Mouse (Mus musculus): ENCODE data around the gene Rexo4. TPM values are rescaled to one million over a fixed set of nuclear protein-coding genes. Genes with fewer than 3 reads are reported as not detected.

The Rexo4 gene
- polyA plus RNA-seq, 1 experiment from 2014 or later = 24.8 TPM

DNA sequence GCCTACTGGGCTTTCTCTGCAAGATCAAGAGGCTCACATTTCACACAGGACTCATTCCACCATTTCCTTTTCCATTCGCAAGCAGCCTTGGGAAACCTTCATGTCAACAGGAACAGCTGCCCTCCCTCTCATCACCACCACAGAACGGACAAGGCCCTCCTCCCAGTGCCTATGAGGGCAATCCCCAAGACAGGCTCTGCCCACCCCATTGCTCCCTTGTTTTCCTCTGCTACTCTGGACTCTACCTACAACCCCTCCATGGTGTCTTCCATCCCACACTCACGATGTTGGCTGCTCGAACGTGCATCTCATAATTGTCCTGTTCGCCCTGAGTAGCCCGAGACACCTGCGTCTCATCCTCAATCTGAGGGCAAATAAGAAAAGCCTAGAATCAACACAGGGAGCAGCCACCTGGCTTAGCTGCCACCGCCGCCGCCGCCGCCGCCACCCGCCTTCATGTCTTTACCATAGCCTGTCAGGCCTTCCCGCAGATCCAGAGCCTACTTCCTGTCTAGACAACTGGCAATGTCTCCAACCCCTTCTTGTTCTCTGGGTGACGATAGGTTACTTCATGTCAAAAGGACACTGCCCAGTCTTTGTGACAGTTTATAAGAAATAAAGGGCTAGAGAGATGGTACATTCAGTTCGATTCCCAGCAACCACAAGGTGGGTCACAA, 55.3 kb downstream of the Rexo4 start:
- ATAC-seq (ENCODE audit: low read depth) = no peak
- Histone ChIP-seq H3K4me3 (replicated peaks) (peak overlapping the region; percentile 77), H3K4me2 (peak overlapping the region; percentile 97), H3K9me3 (replicated peaks) (no peaks in the 10 kb centered on the region), H3K27me3 (no peaks in the 10 kb centered on the region), H3K9ac (peak overlapping the region; percentile 90), H3K27ac (peak overlapping the region; percentile 16; the same call in 1 of the 2 replicates), H3K4me1 (replicated peaks) (peaks cover 61% of the 10 kb centered on the region), H3K36me3 (peaks cover 76% of the 10 kb centered on the region)
- DNase-seq = no peak
- WGBS (ENCODE audit: insufficient replicate concordance) = 56% methylated on average over 18 of the region's 18 CpGs

DNA sequence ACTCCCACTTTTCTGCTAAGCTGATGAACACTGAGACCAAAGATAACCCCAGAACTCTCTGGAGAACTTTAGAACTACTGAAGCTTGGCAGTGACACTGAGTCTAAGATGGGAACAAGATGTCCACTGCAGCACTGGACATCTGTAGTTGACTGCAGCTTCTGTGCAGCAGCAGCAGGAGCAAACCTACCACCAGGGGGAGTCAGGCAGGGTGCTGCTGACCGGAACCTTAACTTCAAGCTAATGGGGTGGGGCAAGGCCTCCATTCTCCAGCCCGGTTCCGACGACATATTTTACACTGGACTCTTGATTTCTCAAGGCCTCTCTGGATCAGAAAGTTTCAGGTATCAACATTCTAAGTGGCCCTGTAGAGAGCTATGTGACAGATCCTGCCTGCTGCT, 57.1 kb downstream of the Rexo4 start:
- Histone ChIP-seq H3K9ac (no peak overlapping the region), H3K9me3 (replicated peaks) (no peaks in the 10 kb centered on the region), H3K4me1 (replicated peaks) (peaks cover 55% of the 10 kb centered on the region), H3K27ac (no peak overlapping the region), H3K4me2 (no peak overlapping the region), H3K36me3 (peaks cover 61% of the 10 kb centered on the region), H3K27me3 (no peaks in the 10 kb centered on the region), H3K4me3 (replicated peaks) (no peak overlapping the region)
- ATAC-seq (ENCODE audit: low read depth) (no peak), DNase-seq (peak; percentile 37)
- WGBS (ENCODE audit: insufficient replicate concordance) = 45% methylated on average over 4 of the region's 4 CpGs

DNA sequence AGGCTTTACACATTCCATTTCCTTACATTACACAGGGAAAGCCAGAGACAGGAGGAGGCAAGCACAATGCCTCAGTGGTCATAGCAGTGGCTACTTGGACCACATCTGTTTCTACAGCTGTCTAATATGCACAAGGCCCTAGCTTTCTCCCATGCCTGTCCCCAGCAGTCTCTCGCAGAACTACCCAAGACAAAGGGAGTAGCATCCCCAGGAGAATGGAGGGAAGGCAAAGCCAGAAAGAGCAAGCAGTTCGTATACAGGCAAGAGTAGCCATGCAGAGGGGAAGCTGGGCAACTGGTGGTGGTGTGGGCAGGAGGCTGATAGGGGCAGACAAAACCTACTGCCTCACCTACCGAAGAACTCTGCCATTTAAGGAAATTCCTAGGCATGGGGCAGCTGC, 57.8 kb downstream of the Rexo4 start:
- ATAC-seq (ENCODE audit: low read depth) = no peak
- H3K4me2 ChIP-seq = no peak overlapping the region
- H3K27ac ChIP-seq = no peak overlapping the region
- DNase-seq = no peak
- peak overlapping the region; percentile 20; the same call in 1 of the 2 replicates for H3K9ac ChIP-seq
- no peaks in the 10 kb centered on the region for H3K27me3 ChIP-seq
- peaks cover 55% of the 10 kb centered on the region for H3K4me1 ChIP-seq (replicated peaks)
- WGBS (ENCODE audit: insufficient replicate concordance) = 84% methylated on average over 3 of the region's 3 CpGs
- no peaks in the 10 kb centered on the region for H3K9me3 ChIP-seq (replicated peaks)
- H3K4me3 ChIP-seq (replicated peaks) = no peak overlapping the region
- H3K36me3 ChIP-seq = peaks cover 54% of the 10 kb centered on the region

DNA sequence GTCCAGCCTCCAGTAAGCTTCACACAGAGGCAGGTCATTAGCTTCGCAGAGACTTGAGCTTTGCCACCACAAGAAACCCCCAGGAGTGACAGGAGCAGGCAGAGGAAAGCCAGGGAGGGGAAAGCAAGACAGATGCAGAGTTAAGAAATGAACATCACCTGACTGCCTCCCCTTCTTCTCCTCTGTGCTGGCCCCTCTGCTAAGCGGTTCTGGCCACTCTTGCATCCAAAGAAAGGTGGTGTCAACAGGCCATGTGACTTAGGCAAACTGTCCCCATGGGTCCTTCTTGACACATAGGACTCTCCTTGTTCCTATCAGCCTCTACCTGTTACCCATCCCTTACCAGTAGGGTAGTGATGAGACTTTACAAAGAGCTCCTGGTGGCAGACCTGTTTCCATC, 58.2 kb downstream of the Rexo4 start:
- Histone ChIP-seq H3K9ac (peak overlapping the region; percentile 20; the same call in 1 of the 2 replicates), H3K27ac (no peak overlapping the region), H3K9me3 (replicated peaks) (no peaks in the 10 kb centered on the region), H3K27me3 (no peaks in the 10 kb centered on the region), H3K4me2 (no peak overlapping the region), H3K4me3 (replicated peaks) (no peak overlapping the region), H3K36me3 (peaks cover 51% of the 10 kb centered on the region), H3K4me1 (replicated peaks) (peaks cover 60% of the 10 kb centered on the region)
- ATAC-seq (ENCODE audit: low read depth) (no peak), DNase-seq (no peak)
- WGBS (ENCODE audit: insufficient replicate concordance) = 74% methylated on average over 2 of the region's 2 CpGs

Other genes with a start within 250 kb of the Rexo4 start
- not detected in 2 replicates for gene Abo, start 99.4 kb downstream of the Rexo4 start, polyA plus RNA-seq (2015; fragmentation: Nextera tagmentation; extraction: Ambion mirVana)
- gene Surf6, start 61.5 kb downstream of the Rexo4 start, polyA plus RNA-seq (2015; fragmentation: Nextera tagmentation; extraction: Ambion mirVana) = 14.8 and 17.8 TPM in 2 replicates
- gene Med22, start 53.7 kb downstream of the Rexo4 start, polyA plus RNA-seq (2015; fragmentation: Nextera tagmentation; extraction: Ambion mirVana) = 24.6 and 25.9 TPM in 2 replicates
- gene Rpl7a, start 53.6 kb downstream of the Rexo4 start, polyA plus RNA-seq (2015; fragmentation: Nextera tagmentation; extraction: Ambion mirVana) = 557 and 577 TPM in 2 replicates
- gene Surf2, start 48.0 kb downstream of the Rexo4 start, polyA plus RNA-seq (2015; fragmentation: Nextera tagmentation; extraction: Ambion mirVana) = 36.6 and 41.6 TPM in 2 replicates
- 39.7 and 43.6 TPM in 2 replicates for gene Surf1, start 47.9 kb downstream of the Rexo4 start, polyA plus RNA-seq (2015; fragmentation: Nextera tagmentation; extraction: Ambion mirVana)
- gene Surf4, start 30.5 kb downstream of the Rexo4 start, polyA plus RNA-seq (2015; fragmentation: Nextera tagmentation; extraction: Ambion mirVana) = 105 and 116 TPM in 2 replicates
- 0.08 and 0.09 TPM in 2 replicates for gene Stkld1, start 30.3 kb downstream of the Rexo4 start, polyA plus RNA-seq (2015; fragmentation: Nextera tagmentation; extraction: Ambion mirVana)
- 1.0 and 1.2 TPM in 2 replicates for gene Adamts13, start 9.0 kb upstream of the Rexo4 start, polyA plus RNA-seq (2015; fragmentation: Nextera tagmentation; extraction: Ambion mirVana)
- gene Cacfd1, start 45.5 kb upstream of the Rexo4 start, polyA plus RNA-seq (2015; fragmentation: Nextera tagmentation; extraction: Ambion mirVana) = 12.6 and 13.4 TPM in 2 replicates
- 0.13 and 0.20 TPM in 2 replicates for gene Slc2a6, start 63.6 kb upstream of the Rexo4 start, polyA plus RNA-seq (2015; fragmentation: Nextera tagmentation; extraction: Ambion mirVana)
- 0.70 and 0.83 TPM in 2 replicates for gene Mymk, start 107.8 kb upstream of the Rexo4 start, polyA plus RNA-seq (2015; fragmentation: Nextera tagmentation; extraction: Ambion mirVana)
- 0.64 and 0.65 TPM in 2 replicates for gene Adamtsl2, start 115.0 kb upstream of the Rexo4 start, polyA plus RNA-seq (2015; fragmentation: Nextera tagmentation; extraction: Ambion mirVana)
- gene Fam163b, start 178.1 kb upstream of the Rexo4 start, polyA plus RNA-seq (2015; fragmentation: Nextera tagmentation; extraction: Ambion mirVana) = 0.03 TPM in 1 of 2 replicates, not detected in the other
- 0.03 TPM in 2 replicates for gene Dbh, start 200.8 kb upstream of the Rexo4 start, polyA plus RNA-seq (2015; fragmentation: Nextera tagmentation; extraction: Ambion mirVana)

All from liver, embryonic 13.5 days (tissue).